Mouse (Mus musculus): ENCODE measurements around the gene Gabrb2. TPM values are rescaled to one million over a fixed set of nuclear protein-coding genes. Genes with fewer than 3 reads are reported as not detected.

Gene Gabrb2
- polyA plus RNA-seq, 1 experiment, result 0.53 TPM

GRCm38 (mm10) chr11:42654189-42654588, 234.6 kb downstream of the Gabrb2 start:
- no peaks in the 10 kb centered on the region for H3K36me3 ChIP-seq (ENCODE audit: control insufficient read depth, insufficient read depth)
- TF ChIP-seq MAX (IDR thresholded peaks at IDR 0.05; ENCODE audit: low read depth) (no peak), TCF3 (IDR thresholded peaks at IDR 0.05; ENCODE audit: insufficient read length, low read depth) (no peak), MYOD1 (IDR thresholded peaks at IDR 0.05; ENCODE audit: control insufficient read depth in 1 of 3, insufficient read length in 2 of 3, low read depth in 2 of 3) (no peak), CEBPB (IDR thresholded peaks at IDR 0.05; ENCODE audit: insufficient read depth, poor library complexity, severe bottlenecking) (no peak)
- H3K4me2 ChIP-seq (ENCODE audit: low read depth), result no peak overlapping the region
- H3K79me2 ChIP-seq (ENCODE audit: control insufficient read depth, insufficient read depth), result no peaks in the 10 kb centered on the region
- H3ac ChIP-seq (ENCODE audit: control insufficient read depth, insufficient read length), result no peak overlapping the region
- no peak overlapping the region for H3K4me3 ChIP-seq
- H3K27me3 ChIP-seq (ENCODE audit: control insufficient read depth, insufficient read depth, insufficient read length), result no peaks in the 10 kb centered on the region

DNA sequence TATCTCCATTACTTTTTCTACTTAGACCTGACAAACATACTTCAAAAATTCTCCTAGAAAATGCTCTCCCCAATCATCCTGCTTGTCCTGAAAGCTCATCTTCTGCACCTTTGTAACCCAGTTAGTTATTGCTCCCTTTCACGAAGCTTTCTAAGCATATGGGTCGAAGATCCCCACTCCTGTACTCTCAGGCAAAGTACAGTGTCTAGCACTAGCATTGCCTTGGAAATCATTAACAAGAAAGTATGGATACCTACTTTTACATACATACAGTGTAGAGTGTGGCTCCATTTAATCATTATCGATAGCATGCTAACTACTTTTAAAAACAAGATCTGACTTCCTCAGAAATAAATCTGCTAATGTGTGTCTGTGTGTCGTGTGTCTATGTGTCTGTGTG, 249.1 kb downstream of the Gabrb2 start:
- Histone ChIP-seq H3K27me3 (ENCODE audit: control insufficient read depth, insufficient read depth, insufficient read length) (no peaks in the 10 kb centered on the region), H3K4me2 (ENCODE audit: low read depth) (no peak overlapping the region), H3K4me3 (no peak overlapping the region), H3K79me2 (ENCODE audit: control insufficient read depth, insufficient read depth) (no peaks in the 10 kb centered on the region), H3ac (ENCODE audit: control insufficient read depth, insufficient read length) (no peak overlapping the region), H3K36me3 (ENCODE audit: control insufficient read depth, insufficient read depth) (no peaks in the 10 kb centered on the region)
- TF ChIP-seq CEBPB (IDR thresholded peaks at IDR 0.05; ENCODE audit: insufficient read depth, poor library complexity, severe bottlenecking) (no peak), POLR2AphosphoS2 (IDR thresholded peaks at IDR 0.05; ENCODE audit: insufficient read length, low read depth) (no peak), MYOD1 (IDR thresholded peaks at IDR 0.05; ENCODE audit: control insufficient read depth in 1 of 3, insufficient read length in 2 of 3, low read depth in 2 of 3) (no peak), USF1 (IDR thresholded peaks at IDR 0.05; ENCODE audit: low read depth) (no peak), REST (IDR thresholded peaks at IDR 0.05; ENCODE audit: insufficient read depth, insufficient read length) (no peak), TCF12 (IDR thresholded peaks at IDR 0.05; ENCODE audit: insufficient read depth, poor library complexity, severe bottlenecking) (no peak), E2F4 (IDR thresholded peaks at IDR 0.05; ENCODE audit: insufficient read depth) (no peak)

Other genes starting within 250 kb of the Gabrb2 start
- 0.42 TPM for gene Gabra1, start 236.8 kb upstream of the Gabrb2 start, polyA plus RNA-seq (2012; fragmentation: generic; extraction: Trizol)
- gene Gabra6, start 98.7 kb upstream of the Gabrb2 start, polyA plus RNA-seq (2012; fragmentation: generic; extraction: Trizol), result not detected